Mouse (Mus musculus) forebrain, embryonic 10.5 days (tissue): ENCODE results near the gene Sacs. TPM values are rescaled to one million over a fixed set of nuclear protein-coding genes. Genes with fewer than 3 reads are reported as not detected.
A peak's percentile ranks its signal among the peaks of the same experiment; 100 is the strongest.
"Not testable (repeated sequence)": the region's sequence is repeated elsewhere in the genome, so short reads cannot be mapped to it uniquely, and the experiment has no call there.

Experiments
- DNase-seq: peaks from one replicate; pipeline ENCODE4 v3.0.0-alpha.2; 2017; ENCODE audit warnings: low spot score; ENCODE audit errors: extremely low spot score
- H3K27ac ChIP-seq: fragments of 300-500 bp; sonication (generic); 2 replicates; pipeline ENCODE4 v1.5.1; 2016; ENCODE audit warnings: mild to moderate bottlenecking
- H3K27me3 ChIP-seq: fragments of 300-500 bp; sonication (generic); 2 replicates; pipeline ENCODE4 v1.6.1; 2016; ENCODE audit warnings: mild to moderate bottlenecking; ENCODE audit not compliant: poor library complexity, severe bottlenecking
- H3K36me3 ChIP-seq: fragments of 300-500 bp; sonication (generic); replicated peaks from 2 replicates; pipeline ENCODE4 v1.6.1; 2016; ENCODE audit warnings: mild to moderate bottlenecking, moderate library complexity
- H3K4me1 ChIP-seq: fragments of 300-500 bp; sonication (generic); 2 replicates; pipeline ENCODE4 v1.6.1; 2016
- H3K4me3 ChIP-seq: fragments of 300-500 bp; sonication (generic); 2 replicates; pipeline ENCODE4 v1.5.1; 2016; ENCODE audit warnings: mild to moderate bottlenecking, moderate library complexity
- H3K9me3 ChIP-seq: fragments of 300-500 bp; sonication (generic); 2 replicates; pipeline ENCODE4 v1.6.1; 2016; ENCODE audit warnings: mild to moderate bottlenecking, moderate library complexity
- WGBS: fragments of 180-500 bp; shearing (Covaris S2); methylation state at CpG from one replicate; pipeline ENCODE4 v1.1.7; 2016; 5-methylcytosine and 5-hydroxymethylcytosine counted together
- polyA plus RNA-seq: library from polyadenylated mRNA; unstranded; fragments of >200 nt; fragmentation: Nextera tagmentation; extraction: Ambion mirVana; gene quantifications from 2 replicates; pipeline ENCODE4 v1.2.1, GENCODE M21; 2016

Sacs gene
- polyA plus RNA-seq, result 2.9 and 3.4 TPM in 2 replicates

DNA sequence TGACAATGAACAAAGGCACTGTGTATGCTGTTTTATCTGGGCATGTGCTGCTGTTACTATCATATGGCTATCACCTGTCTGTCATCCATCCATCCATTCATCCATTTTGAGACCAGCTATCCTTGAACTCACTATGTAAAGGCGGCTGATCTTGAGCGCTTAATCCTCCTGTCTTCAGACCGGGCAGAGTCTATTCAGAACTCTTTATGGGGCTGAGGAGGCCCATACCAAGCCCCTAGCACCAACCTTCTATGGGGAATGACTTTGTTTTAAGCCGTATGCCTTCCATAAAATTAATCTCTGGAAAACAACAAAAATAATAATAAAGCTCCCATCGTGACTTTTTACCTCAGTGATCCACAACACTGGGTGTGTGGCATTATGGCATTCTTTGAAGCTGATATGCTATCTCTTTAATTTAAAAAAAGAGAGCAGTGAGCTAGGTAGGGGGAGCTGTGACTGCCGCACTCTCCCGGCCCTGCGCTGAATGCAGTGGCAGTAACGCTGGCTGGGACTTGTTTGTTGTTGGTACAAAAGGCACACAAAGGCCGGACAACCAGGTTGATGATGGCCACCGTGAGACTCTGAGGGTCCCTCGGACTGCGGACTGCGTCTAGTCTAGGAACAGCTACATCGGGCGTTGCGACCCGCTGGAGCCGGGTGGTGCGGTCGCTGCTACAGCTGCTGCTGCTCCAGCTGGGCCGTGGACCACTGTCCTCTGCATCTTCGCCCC lies at the start of gene Sacs:
TSS of gene Sacs (plus strand) at position 464 of the 733 bp plus-strand sequence.
- Histone ChIP-seq H3K27ac (peak within 1 kb of the TSS; percentile 81), H3K36me3 (no peaks in the 10 kb centered on the region), H3K9me3 (no peaks in the 10 kb centered on the region), H3K4me3 (peak within 1 kb of the TSS; percentile 59), H3K4me1 (peaks cover 27% of the 10 kb centered on the region), H3K27me3 (peaks cover 39% of the 10 kb centered on the region)
- peak; percentile 62 for DNase-seq
- 4% methylated on average over 23 of the region's 23 CpGs for WGBS

DNA sequence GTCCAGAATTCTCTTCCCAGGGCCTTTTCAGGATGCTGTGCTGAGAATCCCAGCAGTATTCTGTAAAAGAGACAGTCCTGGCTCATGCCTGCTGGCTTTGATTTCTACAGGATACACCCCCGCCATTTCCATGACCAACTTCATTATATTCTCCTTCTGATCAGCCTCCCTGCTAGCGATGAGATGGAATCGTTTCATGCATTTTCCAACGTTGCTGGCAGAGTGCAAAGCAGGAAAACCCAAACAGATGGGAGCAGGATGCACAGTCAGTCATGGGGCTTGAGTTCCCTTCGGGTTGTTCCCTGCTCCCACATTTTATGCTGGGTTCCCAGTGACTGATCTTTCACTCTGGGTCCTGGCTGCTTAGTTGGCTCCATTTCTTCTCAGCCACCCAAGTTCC lies 47.3 kb upstream of the Sacs start:
- H3K4me3 ChIP-seq, result no peak overlapping the region
- H3K4me1 ChIP-seq, result no peaks in the 10 kb centered on the region
- WGBS, result 84% methylated on average over 5 of the region's 5 CpGs
- no peaks in the 10 kb centered on the region for H3K9me3 ChIP-seq
- no peak for DNase-seq
- H3K27me3 ChIP-seq, result no peaks in the 10 kb centered on the region
- no peaks in the 10 kb centered on the region for H3K36me3 ChIP-seq
- no peak overlapping the region for H3K27ac ChIP-seq

DNA sequence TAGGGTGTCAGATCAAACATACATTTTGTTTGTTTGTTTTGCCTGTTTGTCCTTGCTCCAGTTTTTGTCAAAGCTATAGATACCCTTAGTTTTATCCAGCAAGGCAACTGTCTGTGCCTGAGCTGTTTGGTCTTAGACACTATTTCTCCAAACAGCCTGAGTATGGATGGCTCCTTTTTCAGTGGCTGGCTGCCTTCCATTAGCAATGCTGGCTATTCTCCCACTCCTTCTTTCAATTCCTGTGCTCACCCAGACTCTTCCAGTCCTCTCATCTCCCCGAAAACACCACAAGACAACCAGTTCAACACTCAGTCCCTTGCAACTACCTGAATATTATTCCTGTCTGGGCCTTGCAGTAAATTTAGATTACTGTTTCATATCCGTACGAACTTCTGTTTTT lies 46.2 kb upstream of the Sacs start:
- no peak overlapping the region for H3K27ac ChIP-seq
- H3K27me3 ChIP-seq, result no peaks in the 10 kb centered on the region
- DNase-seq, result no peak
- no peaks in the 10 kb centered on the region for H3K4me1 ChIP-seq
- no peaks in the 10 kb centered on the region for H3K9me3 ChIP-seq
- 91% methylated on average over 3 of the region's 3 CpGs for WGBS
- no peaks in the 10 kb centered on the region for H3K36me3 ChIP-seq
- no peak overlapping the region for H3K4me3 ChIP-seq

- H3K9me3 ChIP-seq, result no peaks in the 10 kb centered on the region
- H3K36me3 ChIP-seq, result no peaks in the 10 kb centered on the region
- H3K27ac ChIP-seq, result no peak overlapping the region
- WGBS, result 91% methylated on average over 12 of the region's 12 CpGs
- H3K4me3 ChIP-seq, result no peak overlapping the region
- peaks cover 12% of the 10 kb centered on the region for H3K4me1 ChIP-seq
- no peaks in the 10 kb centered on the region for H3K27me3 ChIP-seq
- no peak for DNase-seq
Observed at GRCm38 (mm10) chr14:61097974-61098625, 40.2 kb upstream of the Sacs start.

DNA sequence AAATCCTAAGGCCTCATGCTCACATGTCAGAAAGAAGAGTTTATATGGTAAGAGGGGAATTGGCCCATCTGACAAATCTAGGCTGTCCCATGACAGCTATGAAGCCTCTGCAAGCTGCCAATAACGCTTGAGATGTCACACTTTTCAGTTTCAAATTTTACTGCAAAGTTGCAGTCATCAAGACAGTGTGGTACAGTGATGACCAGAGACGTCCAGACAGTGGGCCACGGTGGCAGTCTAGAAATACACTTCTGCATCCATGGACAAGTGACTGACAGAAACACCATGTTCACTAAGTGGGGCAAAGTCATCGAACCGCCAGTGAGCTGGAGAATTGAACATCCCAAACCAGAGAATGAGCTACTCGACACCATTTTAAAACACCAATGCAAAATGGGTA lies 37.5 kb upstream of the Sacs start:
- Histone ChIP-seq H3K36me3 (no peaks in the 10 kb centered on the region), H3K4me3 (no peak overlapping the region), H3K27me3 (no peaks in the 10 kb centered on the region), H3K27ac (no peak overlapping the region), H3K9me3 (no peaks in the 10 kb centered on the region), H3K4me1 (peaks cover 12% of the 10 kb centered on the region)
- no peak for DNase-seq
- WGBS, result 90% methylated on average over 6 of the region's 6 CpGs

- H3K4me1 ChIP-seq, result peaks cover 8% of the 10 kb centered on the region
- no peak overlapping the region for H3K27ac ChIP-seq
- no peak for DNase-seq
- H3K27me3 ChIP-seq, result peaks cover 12% of the 10 kb centered on the region
- no peaks in the 10 kb centered on the region for H3K36me3 ChIP-seq
- 80% methylated on average over 8 of the region's 8 CpGs for WGBS
- no peak overlapping the region for H3K4me3 ChIP-seq
- H3K9me3 ChIP-seq, result no peaks in the 10 kb centered on the region
Observed at GRCm38 (mm10) chr14:61106404-61106803, 31.9 kb upstream of the Sacs start.

DNA sequence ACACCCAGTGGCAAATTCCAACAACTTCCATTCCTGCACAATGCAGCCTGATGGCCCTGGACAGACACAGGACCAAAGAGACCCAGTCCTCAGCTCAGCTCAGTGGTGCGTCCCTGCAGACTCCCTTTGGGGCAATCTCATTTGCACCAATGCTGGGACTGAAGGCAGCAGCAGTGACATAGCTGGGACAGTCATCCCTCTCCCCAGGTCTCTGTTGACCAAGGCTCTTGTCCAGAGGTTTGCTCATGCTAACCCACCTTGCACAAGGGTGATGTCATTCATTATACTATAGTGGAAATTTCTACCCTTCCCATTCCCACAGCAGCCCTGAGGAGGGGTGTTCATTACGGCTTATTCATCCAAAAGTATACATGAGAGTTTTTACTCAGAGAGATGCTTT lies 29.6 kb upstream of the Sacs start:
- H3K27ac ChIP-seq, result no peak overlapping the region
- DNase-seq, result no peak
- H3K4me1 ChIP-seq, result peaks cover 18% of the 10 kb centered on the region
- no peak overlapping the region for H3K4me3 ChIP-seq
- peaks cover 12% of the 10 kb centered on the region for H3K27me3 ChIP-seq
- H3K9me3 ChIP-seq, result no peaks in the 10 kb centered on the region
- H3K36me3 ChIP-seq, result no peaks in the 10 kb centered on the region
- WGBS, result 88% methylated on average over 2 of the region's 2 CpGs

DNA sequence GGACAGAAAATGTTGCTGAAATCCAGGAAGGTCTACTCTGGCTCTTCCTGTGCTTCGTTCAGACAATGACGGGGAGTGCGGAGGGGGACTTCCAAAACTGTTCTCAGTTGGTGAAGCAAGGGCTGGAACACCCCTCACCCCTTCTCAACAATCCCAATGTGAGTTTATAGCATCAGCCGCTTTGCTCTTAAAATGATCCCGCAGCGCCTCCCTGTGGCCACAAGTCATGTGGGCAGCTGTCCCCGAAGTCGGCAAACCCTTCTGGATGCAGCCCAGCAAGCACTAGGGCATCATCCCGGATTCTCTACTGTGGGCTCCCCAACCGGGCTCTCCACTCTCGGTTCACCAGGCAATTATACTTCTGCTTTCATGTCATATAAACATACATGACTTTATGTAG lies 25.9 kb upstream of the Sacs start:
- Histone ChIP-seq H3K36me3 (no peaks in the 10 kb centered on the region), H3K4me3 (no peak overlapping the region; the same call in 1 of the 2 replicates), H3K27ac (peak overlapping the region; percentile 66), H3K27me3 (peaks cover 12% of the 10 kb centered on the region), H3K9me3 (no peaks in the 10 kb centered on the region), H3K4me1 (peaks cover 18% of the 10 kb centered on the region)
- 3% methylated on average over 11 of the region's 11 CpGs for WGBS
- DNase-seq, result peak; percentile 84

DNA sequence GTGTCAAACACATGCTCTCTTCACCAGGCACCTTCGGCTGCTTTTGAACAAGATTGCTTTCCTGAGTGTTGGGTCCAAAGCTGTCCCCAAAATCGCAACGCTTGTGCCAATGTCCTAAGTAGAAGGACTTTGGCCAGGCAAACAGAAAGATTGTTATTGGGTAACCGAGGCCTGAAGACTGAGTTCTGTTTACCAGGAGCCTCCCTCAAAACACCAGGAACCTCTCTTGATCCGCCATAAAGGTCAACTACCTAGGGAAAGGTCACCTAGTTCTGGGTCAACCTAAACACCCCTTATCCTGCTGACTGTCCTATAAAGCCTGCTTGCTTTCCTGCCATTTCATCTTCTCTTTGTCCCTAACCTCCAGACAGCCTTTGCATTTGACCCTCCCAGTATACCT lies 13.5 kb upstream of the Sacs start:
- no peaks in the 10 kb centered on the region for H3K4me1 ChIP-seq
- H3K9me3 ChIP-seq, result no peaks in the 10 kb centered on the region; the same call in 1 of the 2 replicates
- H3K4me3 ChIP-seq, result no peak overlapping the region
- no peaks in the 10 kb centered on the region for H3K27me3 ChIP-seq
- WGBS, result 91% methylated on average over 5 of the region's 5 CpGs
- no peaks in the 10 kb centered on the region for H3K36me3 ChIP-seq
- no peak for DNase-seq
- H3K27ac ChIP-seq, result no peak overlapping the region

DNA sequence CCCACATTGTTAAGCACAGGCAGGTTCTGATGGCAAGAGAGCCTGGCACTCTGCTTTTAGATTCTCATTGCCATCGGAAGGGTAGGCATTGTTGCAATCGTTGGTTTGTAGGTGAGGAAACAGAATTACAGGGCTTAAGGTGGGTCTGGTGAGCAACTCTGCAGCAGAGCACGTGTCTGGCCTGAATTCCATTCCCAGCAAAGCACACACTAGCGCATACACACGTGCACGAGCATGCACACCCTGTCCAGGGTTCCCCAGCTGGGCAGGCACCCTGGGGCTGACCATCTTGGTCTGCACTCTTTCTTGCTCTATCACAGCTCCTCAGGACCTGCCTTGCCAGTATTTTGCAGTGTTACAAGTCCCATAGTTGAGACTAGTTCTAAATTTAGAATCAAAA lies 13.1 kb upstream of the Sacs start:
- no peak overlapping the region for H3K27ac ChIP-seq
- WGBS, result 85% methylated on average over 6 of the region's 6 CpGs
- no peak for DNase-seq
- no peaks in the 10 kb centered on the region for H3K27me3 ChIP-seq
- no peaks in the 10 kb centered on the region; the same call in 1 of the 2 replicates for H3K9me3 ChIP-seq
- no peaks in the 10 kb centered on the region for H3K4me1 ChIP-seq
- H3K4me3 ChIP-seq, result no peak overlapping the region
- H3K36me3 ChIP-seq, result no peaks in the 10 kb centered on the region

DNA sequence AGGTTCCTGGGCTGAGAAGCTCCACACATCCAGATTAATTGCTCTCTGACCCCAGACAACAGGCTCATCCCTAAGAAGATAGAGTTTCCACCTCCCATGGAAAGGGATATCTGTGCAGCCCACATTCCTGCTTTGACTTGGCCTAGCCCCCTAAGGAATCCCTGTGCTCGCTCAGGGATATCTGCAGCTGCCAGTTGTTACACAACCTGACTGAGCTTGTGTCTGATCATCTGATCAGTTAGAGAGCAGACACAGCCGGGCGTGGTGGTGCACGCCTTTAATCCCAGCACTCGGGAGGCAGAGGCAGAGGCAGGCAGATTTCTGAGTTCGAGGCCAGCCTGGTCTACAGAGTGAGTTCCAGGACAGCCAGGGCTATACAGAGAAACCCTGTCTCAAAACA lies 10.9 kb upstream of the Sacs start:
- not testable (repeated sequence) for H3K36me3 ChIP-seq, H3K27ac ChIP-seq, H3K4me1 ChIP-seq, DNase-seq, H3K9me3 ChIP-seq, H3K4me3 ChIP-seq, H3K27me3 ChIP-seq
- WGBS, result 86% methylated on average over 6 of the region's 6 CpGs

GRCm38 (mm10) chr14:61128961-61129507 lies 9.2 kb upstream of the Sacs start:
- H3K27ac ChIP-seq, result no peak overlapping the region
- H3K36me3 ChIP-seq, result no peaks in the 10 kb centered on the region
- H3K9me3 ChIP-seq, result no peaks in the 10 kb centered on the region
- H3K27me3 ChIP-seq, result peaks cover 5% of the 10 kb centered on the region; the same call in 1 of the 2 replicates
- peaks cover 2% of the 10 kb centered on the region for H3K4me1 ChIP-seq
- 80% methylated on average over 7 of the region's 7 CpGs for WGBS
- no peak overlapping the region for H3K4me3 ChIP-seq
- DNase-seq, result no peak

- H3K36me3 ChIP-seq, result no peaks in the 10 kb centered on the region
- H3K27me3 ChIP-seq, result peaks cover 11% of the 10 kb centered on the region
- no peaks in the 10 kb centered on the region for H3K9me3 ChIP-seq
- no peak overlapping the region for H3K4me3 ChIP-seq
- H3K27ac ChIP-seq, result no peak overlapping the region
- WGBS, result 91% methylated on average over 1 of the region's 1 CpGs
- no peak for DNase-seq
- peaks cover 15% of the 10 kb centered on the region for H3K4me1 ChIP-seq
Observed at GRCm38 (mm10) chr14:61132556-61132955, 5.7 kb upstream of the Sacs start.
